ENCODE assay signal across 7 mouse cellular contexts in genomic region chr16:85415415-85415814, GRCm38 (mm10).
DNase-seq lines count a peak whose midpoint lies in the region.

No protein-coding gene starts in this region.

- DNase-seq in layer of hippocampus, postnatal 10 days (ENCODE audit: low spot score in 2 of 2) = peak; percentile 15 to 49
- no peak for DNase-seq in layer of hippocampus, adult 9-10 months (ENCODE audit: low spot score)
- peak; percentile 82 for DNase-seq in adrenal gland, adult 2 months
- peak; percentile 88 for DNase-seq in cerebellum, adult 11-12 months
- peak; percentile 86 to 88 for DNase-seq in heart, postnatal 10 days
- DNase-seq in spleen, postnatal 10 days (ENCODE audit: low spot score in 2 of 2) = no peak
- no peak for DNase-seq in thymus, adult 18-20 months

- intact Hi-C loops in heart, postnatal 10 days (cut with DNase I) = no loop called here

Comparison
In these comparisons a context has a peak if more than half of its experiments do, and no peak if none do; other contexts are left out.
1. DNase-seq: peak in layer of hippocampus, postnatal 10 days (2 of 2), adrenal gland, adult 2 months (single experiment), cerebellum, adult 11-12 months (single experiment) and heart, postnatal 10 days (2 of 2); none in layer of hippocampus, adult 9-10 months (single experiment), spleen, postnatal 10 days (0 of 2) and thymus, adult 18-20 months (0 of 2).